Mouse (Mus musculus) G1E (cell line): Measurements from ENCODE around the gene Jund. TPM values are rescaled to one million over a fixed set of nuclear protein-coding genes. Genes with fewer than 3 reads are reported as not detected.

Experiments used
- ATAC-seq: 2 replicates; pipeline ENCODE4 v1.8.0; 2016; ENCODE audit warnings: mild to moderate bottlenecking; ENCODE audit not compliant: insufficient number of reproducible peaks, poor library complexity, low FRiP score, severe bottlenecking; ENCODE audit errors: extremely low read depth
- DNase-seq: peaks from one replicate; pipeline ENCODE4 v3.0.0; 2012; ENCODE audit warnings: low spot score
- H3K27me3 ChIP-seq: 2 replicates; pipeline ENCODE4 v1.6.1; 2012; ENCODE audit warnings: mild to moderate bottlenecking, low read length, inconsistent platforms; ENCODE audit not compliant: insufficient read depth
- H3K36me3 ChIP-seq: replicated peaks from 2 replicates; pipeline ENCODE3; 2012; ENCODE audit warnings: mild to moderate bottlenecking, inconsistent platforms
- H3K4me1 ChIP-seq: 2 replicates; pipeline ENCODE4 v1.6.1; 2012; ENCODE audit warnings: low read depth, low read length, inconsistent platforms, mixed read lengths; ENCODE audit not compliant: insufficient read depth
- H3K4me3 ChIP-seq: 2 replicates; pipeline ENCODE4 v1.5.1; 2012; ENCODE audit warnings: low read depth, mild to moderate bottlenecking, inconsistent platforms, low read length, moderate library complexity, mixed read lengths
- H3K9me3 ChIP-seq: replicated peaks from 2 replicates; pipeline ENCODE4 v1.6.1; 2012; ENCODE audit warnings: inconsistent platforms
- CTCF ChIP-seq: IDR thresholded peaks from 2 replicates; pipeline ENCODE4 v1.5.1; 2012; ENCODE audit warnings: low read depth, low read length, inconsistent platforms, mixed read lengths
- GATA1 ChIP-seq: IDR thresholded peaks from 2 replicates; pipeline ENCODE4 v1.6.1; 2012; ENCODE audit warnings: borderline replicate concordance, low read length, inconsistent platforms, mixed read lengths
- GATA2 ChIP-seq: IDR thresholded peaks from 2 replicates; pipeline ENCODE4 v1.6.1; 2012; ENCODE audit warnings: low read depth, low read length, inconsistent platforms, borderline replicate concordance
- POLR2AphosphoS5 ChIP-seq: IDR thresholded peaks from 2 replicates; pipeline ENCODE4 v1.6.1; 2012; ENCODE audit warnings: low read depth, low read length, inconsistent platforms; ENCODE audit not compliant: insufficient replicate concordance
- TAL1 ChIP-seq: conservative IDR thresholded peaks from 2 replicates; pipeline ENCODE4 v1.6.1; 2012; ENCODE audit warnings: low read depth, low read length, inconsistent platforms, mixed read lengths
- polyA plus RNA-seq: library from polyadenylated mRNA; stranded (reverse); fragments of >175 nt; gene quantifications from 2 replicates; pipeline ENCODE4 v1.2.3, GENCODE M21; 2012
- total RNA-seq, 2 experiments: library from RNA; stranded (forward) in 1 of 2; stranded (reverse) in 1 of 2; fragments of 200-1000 nt in 1 of 2; fragments of >200 nt in 1 of 2; fragmentation: Nextera tagmentation in 1 of 2; gene quantifications; 2 replicates each; pipeline ENCODE4 v1.2.3; 2014 to 2017

Jund gene
- total and polyA plus RNA-seq, 3 experiments, result 40.2 to 183 (median 60.3) TPM

GRCm38 (mm10) chr8:70711041-70711440 lies 12.3 kb downstream of the Jund start:
- Histone ChIP-seq H3K27me3 (peaks cover 82% of the 10 kb centered on the region), H3K4me3 (no peak overlapping the region), H3K4me1 (0 out of 2 replicates have a peak, but pooled peaks cover 5% of the 10 kb centered on the region), H3K9me3 (no peaks in the 10 kb centered on the region), H3K36me3 (no peaks in the 10 kb centered on the region)
- TF ChIP-seq CTCF (no peak), GATA1 (no peak), GATA2 (no peak), POLR2AphosphoS5 (no peak), TAL1 (no peak)
- ATAC-seq, result no peak
- DNase-seq, result no peak

- no peaks in the 10 kb centered on the region for H3K9me3 ChIP-seq
- peaks cover 77% of the 10 kb centered on the region for H3K27me3 ChIP-seq
- ATAC-seq, result no peak
- no peaks in the 10 kb centered on the region for H3K36me3 ChIP-seq
- H3K4me1 ChIP-seq, result peaks cover 9% of the 10 kb centered on the region
- DNase-seq, result no peak
- TF ChIP-seq TAL1 (no peak), POLR2AphosphoS5 (no peak), CTCF (no peak)
- no peak overlapping the region for H3K4me3 ChIP-seq
Measured at GRCm38 (mm10) chr8:70713991-70714390, 15.2 kb downstream of the Jund start.

- Histone ChIP-seq H3K36me3 (no peaks in the 10 kb centered on the region), H3K4me1 (peaks cover 14% of the 10 kb centered on the region), H3K4me3 (no peak overlapping the region), H3K9me3 (no peaks in the 10 kb centered on the region), H3K27me3 (peaks cover 70% of the 10 kb centered on the region)
- no peak for DNase-seq
- TF ChIP-seq CTCF (no peak), GATA2 (no peak), TAL1 (no peak), GATA1 (no peak), POLR2AphosphoS5 (no peak)
- no peak for ATAC-seq
Measured at GRCm38 (mm10) chr8:70715086-70715485, 16.3 kb downstream of the Jund start.

DNA sequence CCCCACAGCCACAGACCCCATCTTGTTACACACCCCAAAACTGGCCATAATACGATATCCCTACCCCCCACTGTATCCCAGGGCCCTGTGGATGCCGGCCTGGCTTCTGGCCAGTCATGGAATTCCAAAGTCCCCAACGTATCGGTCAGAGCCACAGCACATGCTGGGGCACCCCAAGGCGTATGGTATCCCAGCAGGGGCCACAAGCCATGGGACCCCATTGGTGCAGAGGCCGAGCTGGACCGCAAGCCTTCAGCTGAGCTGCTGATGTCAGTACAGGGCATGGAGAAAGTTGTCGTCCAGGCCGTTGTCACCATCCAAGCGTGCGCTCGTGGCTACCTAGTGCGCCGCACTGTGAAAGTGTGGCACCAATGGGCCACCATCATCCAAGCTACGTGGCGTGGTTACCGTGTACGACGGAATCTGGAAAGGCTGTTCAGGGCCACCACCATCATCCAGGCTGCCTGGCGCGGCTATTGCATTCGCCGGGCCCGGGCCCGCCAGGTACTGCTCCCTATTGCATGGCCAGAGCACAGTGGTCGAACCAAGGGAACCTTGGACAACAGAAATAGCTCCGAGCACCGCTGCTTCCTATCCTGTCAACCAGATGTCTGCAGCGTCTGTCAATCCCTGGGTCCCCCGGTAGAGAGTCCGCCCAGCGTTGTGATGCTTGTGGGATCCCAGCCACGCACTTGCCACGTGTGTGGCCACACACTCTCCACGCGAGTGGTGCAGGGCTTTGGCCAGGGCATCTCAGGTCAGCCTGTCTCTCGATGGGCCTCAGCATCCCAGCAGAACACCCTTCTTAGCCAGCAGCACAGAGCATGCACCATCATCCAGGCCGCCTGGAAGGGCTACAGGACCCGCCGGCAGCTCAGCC lies 18.0 kb downstream of the Jund start:
- TF ChIP-seq CTCF (no peak), TAL1 (no peak), GATA2 (no peak), GATA1 (no peak), POLR2AphosphoS5 (no peak)
- Histone ChIP-seq H3K36me3 (no peaks in the 10 kb centered on the region), H3K27me3 (peaks cover 56% of the 10 kb centered on the region), H3K4me3 (no peak overlapping the region), H3K4me1 (peaks cover 18% of the 10 kb centered on the region), H3K9me3 (no peaks in the 10 kb centered on the region)
- DNase-seq (no peak), ATAC-seq (no peak)

DNA sequence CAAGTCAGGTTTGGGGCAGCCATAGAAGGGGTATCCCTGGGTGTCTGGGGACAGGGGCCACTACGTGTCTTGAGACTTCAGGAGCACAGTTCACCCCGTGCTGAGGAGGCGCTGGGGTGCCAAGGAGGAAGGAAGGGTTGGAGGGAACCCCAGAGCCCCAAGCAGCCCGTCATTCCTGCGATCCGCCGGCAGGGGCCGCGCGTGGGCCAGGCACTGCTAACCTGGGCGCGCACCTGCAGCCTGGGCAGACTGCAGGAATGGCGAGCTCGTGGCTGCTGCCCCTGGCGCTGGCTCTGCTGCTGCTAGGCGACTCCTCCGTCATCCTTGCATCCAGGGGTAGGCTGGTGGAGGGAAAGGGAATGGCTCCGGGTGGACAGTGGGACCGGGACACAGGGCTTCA lies 19.5 kb downstream of the Jund start, which contains the start of gene Gm3336:
Gene Gm3336, plus strand, starts transcription at position 247 of the 400 bp plus-strand sequence.
- ATAC-seq, result no peak; the same call in 1 of the 2 replicates
- H3K27me3 ChIP-seq, result peaks cover 48% of the 10 kb centered on the region
- TF ChIP-seq POLR2AphosphoS5 (no peak), CTCF (peak; percentile 93), TAL1 (no peak)
- H3K36me3 ChIP-seq, result no peaks in the 10 kb centered on the region
- H3K4me3 ChIP-seq, result peak within 1 kb of the TSS; percentile 59; the same call in 1 of the 2 replicates
- H3K9me3 ChIP-seq, result no peaks in the 10 kb centered on the region
- DNase-seq, result peak; percentile 48
- peaks cover 18% of the 10 kb centered on the region for H3K4me1 ChIP-seq

- H3K27me3 ChIP-seq, result peaks cover 47% of the 10 kb centered on the region
- no peak for DNase-seq
- no peak for ATAC-seq
- H3K4me1 ChIP-seq, result peaks cover 23% of the 10 kb centered on the region
- H3K4me3 ChIP-seq, result no peak overlapping the region
- TF ChIP-seq POLR2AphosphoS5 (no peak), CTCF (no peak), TAL1 (no peak), GATA1 (no peak), GATA2 (no peak)
- H3K9me3 ChIP-seq, result no peaks in the 10 kb centered on the region
- no peaks in the 10 kb centered on the region for H3K36me3 ChIP-seq
Measured at GRCm38 (mm10) chr8:70719796-70720270, 21.1 kb downstream of the Jund start.
